Mouse (Mus musculus): ENCODE results near the gene Hist1h2bb.

DNA sequence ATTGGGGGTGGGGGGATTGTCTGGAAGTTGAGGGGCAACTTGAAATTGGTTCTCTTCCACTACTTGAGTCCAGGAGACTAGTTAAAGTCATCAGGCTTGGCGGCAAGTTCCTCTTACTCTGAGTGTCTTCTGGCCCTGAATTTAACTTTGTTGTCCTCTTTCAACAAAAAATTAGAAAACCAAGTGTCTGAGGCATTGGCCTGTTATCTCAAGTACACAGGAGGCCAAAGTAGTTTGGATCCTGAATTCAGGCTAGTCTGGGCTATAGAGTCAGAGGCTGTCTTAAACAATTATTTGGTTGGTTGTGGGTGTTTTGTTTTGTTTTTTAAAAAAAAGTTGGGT is 18.6 kb downstream of the Hist1h2bb start:
- TF ChIP-seq CTCF (IDR thresholded peaks at IDR 0.05; ENCODE audit: borderline replicate concordance, control insufficient read depth, extremely low read depth, insufficient read depth, low read length, poor library complexity) (no peak), POLR2A (IDR thresholded peaks at IDR 0.05; ENCODE audit: control insufficient read depth, extremely low read depth, insufficient read depth, low read length, poor library complexity) (no peak)
